Mouse (Mus musculus) small intestine, adult 2 months (tissue): Measurements from ENCODE around the gene Senp6.

ENCODE experiments used
- CTCF ChIP-seq: fragments of 200-500 bp; IDR thresholded peaks from 2 replicates; pipeline ENCODE4 v1.5.1; 2012; ENCODE audit warnings: low read depth, mild to moderate bottlenecking, control low read depth, inconsistent platforms, low read length, moderate library complexity, mixed read lengths; ENCODE audit not compliant: insufficient replicate concordance, insufficient read length; ENCODE audit errors: extremely low read depth
- POLR2A ChIP-seq: fragments of 200-500 bp; IDR thresholded peaks from 2 replicates; pipeline ENCODE4 v1.6.1; 2012; ENCODE audit warnings: low read depth, mild to moderate bottlenecking, control low read depth, inconsistent platforms, low read length, moderate library complexity

DNA sequence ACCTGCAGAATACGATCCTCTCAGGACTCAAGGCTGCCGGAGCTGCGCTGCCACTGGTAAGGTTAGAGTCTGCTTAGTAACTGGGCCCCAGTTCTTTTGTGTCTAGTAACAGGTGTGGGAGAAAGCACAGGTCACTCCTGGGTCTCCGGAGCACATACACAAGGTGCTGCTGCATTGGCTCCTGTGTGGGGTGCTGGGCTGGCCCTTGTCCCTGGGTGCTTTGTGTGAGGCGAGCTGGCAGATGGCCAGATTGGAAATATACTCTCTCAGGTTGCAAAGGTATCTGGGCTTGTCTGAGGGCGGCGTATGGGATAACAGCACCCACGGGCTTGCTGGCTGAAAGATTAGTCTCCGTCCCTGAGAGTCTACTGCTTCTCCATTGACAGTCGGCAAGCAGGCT, 125.6 kb downstream of the Senp6 start:
- TF ChIP-seq POLR2A (no peak), CTCF (no peak)
